Mouse (Mus musculus) hindbrain, embryonic 12.5 days (tissue): ENCODE measurements around the gene Gfm2. TPM values are rescaled to one million over a fixed set of nuclear protein-coding genes. Genes with fewer than 3 reads are reported as not detected.

Experiments
- ATAC-seq: fragments of 200-750 bp; cut with Nextera tagmentation; 2 replicates; pipeline ENCODE4 v1.8.0; 2017; ENCODE audit warnings: moderate TSS enrichment; ENCODE audit not compliant: low FRiP score
- H3K27ac ChIP-seq: fragments of 300-500 bp; sonication (generic); 2 replicates; pipeline ENCODE4 v1.5.1; 2016; ENCODE audit warnings: mild to moderate bottlenecking
- H3K27me3 ChIP-seq: fragments of 300-500 bp; sonication (generic); 2 replicates; pipeline ENCODE4 v1.6.1; 2016; ENCODE audit warnings: mild to moderate bottlenecking
- H3K36me3 ChIP-seq: fragments of 300-500 bp; sonication (generic); 2 replicates; pipeline ENCODE4 v1.6.1; 2016; ENCODE audit warnings: mild to moderate bottlenecking
- H3K4me1 ChIP-seq: fragments of 300-500 bp; sonication (generic); 2 replicates; pipeline ENCODE4 v1.6.1; 2016
- H3K4me2 ChIP-seq: fragments of 300-500 bp; sonication (generic); replicated peaks from 2 replicates; pipeline ENCODE4 v1.6.1; 2016; ENCODE audit warnings: mild to moderate bottlenecking
- H3K4me3 ChIP-seq: fragments of 300-500 bp; sonication (generic); 2 replicates; pipeline ENCODE4 v1.5.1; 2016; ENCODE audit warnings: mild to moderate bottlenecking
- H3K9ac ChIP-seq: fragments of 300-500 bp; sonication (generic); 2 replicates; pipeline ENCODE4 v1.6.1; 2016; ENCODE audit warnings: mild to moderate bottlenecking, moderate library complexity
- H3K9me3 ChIP-seq: fragments of 300-500 bp; sonication (generic); replicated peaks from 2 replicates; pipeline ENCODE4 v1.6.1; 2016; ENCODE audit warnings: mild to moderate bottlenecking
- WGBS: fragments of 180-500 bp; shearing (Covaris S2); methylation state at CpG from one replicate; pipeline ENCODE4 v1.1.7; 2016; 5-methylcytosine and 5-hydroxymethylcytosine counted together
- polyA plus RNA-seq: library from polyadenylated mRNA; unstranded; fragments of >200 nt; fragmentation: Nextera tagmentation; extraction: Ambion mirVana; gene quantifications from 2 replicates; pipeline ENCODE4 v1.2.1, GENCODE M21; 2016

Gene Gfm2
- polyA plus RNA-seq, 1 experiment from 2014 or later = 36.4 TPM

- no peaks in the 10 kb centered on the region for H3K27me3 ChIP-seq
- H3K9ac ChIP-seq = no peak overlapping the region
- H3K36me3 ChIP-seq = no peaks in the 10 kb centered on the region
- no peak for ATAC-seq
- 61% methylated on average over 12 of the region's 12 CpGs for WGBS
- no peak overlapping the region for H3K4me3 ChIP-seq
- H3K9me3 ChIP-seq = no peaks in the 10 kb centered on the region
- H3K4me2 ChIP-seq = no peak overlapping the region
- no peak overlapping the region for H3K27ac ChIP-seq
- 0 out of 2 replicates have a peak, but pooled peaks cover 3% of the 10 kb centered on the region for H3K4me1 ChIP-seq
Observed at GRCm38 (mm10) chr13:97196186-97196924, 58.6 kb downstream of the Gfm2 start.

DNA sequence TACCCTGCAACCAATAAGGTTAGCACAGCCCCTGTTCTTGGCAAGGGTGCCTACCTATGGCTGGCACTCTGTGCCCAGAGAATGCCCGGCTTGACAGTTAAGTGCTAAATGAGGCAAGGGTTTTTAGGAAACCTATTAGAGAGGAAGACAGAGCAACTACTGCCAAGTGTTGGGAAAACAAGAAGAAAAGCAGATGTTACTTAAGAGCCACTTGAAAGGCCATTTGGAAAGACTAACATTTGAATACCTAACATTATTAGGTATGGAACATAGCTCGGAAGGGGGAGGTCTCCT is 59.1 kb downstream of the Gfm2 start:
- H3K36me3 ChIP-seq = no peaks in the 10 kb centered on the region
- H3K27me3 ChIP-seq = no peaks in the 10 kb centered on the region
- no peaks in the 10 kb centered on the region for H3K9me3 ChIP-seq
- no peak for ATAC-seq
- no peak overlapping the region for H3K4me3 ChIP-seq
- WGBS = 89% methylated on average over 2 of the region's 2 CpGs
- 0 out of 2 replicates have a peak, but pooled peaks cover 3% of the 10 kb centered on the region for H3K4me1 ChIP-seq
- no peak overlapping the region for H3K27ac ChIP-seq
- no peak overlapping the region for H3K4me2 ChIP-seq
- H3K9ac ChIP-seq = no peak overlapping the region

DNA sequence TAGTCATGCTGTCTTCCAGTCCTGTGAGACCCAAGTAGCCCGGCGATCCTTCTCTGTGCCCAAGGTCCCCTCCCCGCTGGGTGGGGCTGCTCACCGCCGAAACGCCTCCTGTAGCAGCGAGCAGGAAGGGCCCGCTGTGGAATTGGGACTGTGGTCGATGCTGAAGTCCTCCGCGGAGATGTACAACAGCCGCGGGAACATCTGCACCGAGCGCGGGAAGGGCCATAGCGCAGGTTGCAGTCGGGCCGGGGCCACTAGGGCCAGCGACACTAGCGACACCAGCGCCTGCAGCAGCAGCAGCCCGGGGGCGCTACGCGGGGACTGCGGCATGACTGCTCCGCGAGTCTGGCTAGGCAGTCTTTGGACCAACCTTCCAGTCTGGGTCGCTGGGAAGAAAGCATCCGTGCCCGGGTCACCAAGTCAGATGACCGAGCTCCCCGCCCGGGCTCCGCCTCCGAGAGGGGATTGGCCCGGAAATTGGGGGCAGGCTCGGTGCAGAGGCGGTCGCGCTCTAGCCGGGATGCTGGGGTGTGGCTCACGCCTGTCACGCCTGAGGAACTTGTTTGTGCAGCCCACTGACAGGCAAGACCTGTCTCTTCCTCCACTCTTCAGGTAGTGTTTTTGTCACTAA is 60.3 kb downstream of the Gfm2 start, which contains the start of gene Hexb:
Gene Hexb (minus strand): TSS at position 426 of the 631 bp plus-strand sequence.
- Histone ChIP-seq H3K9ac (peak within 1 kb of the TSS; percentile 71), H3K27ac (no peak within 1 kb of the TSS; the same call in 1 of the 2 replicates), H3K9me3 (no peaks in the 10 kb centered on the region), H3K4me3 (peak within 1 kb of the TSS; percentile 61), H3K4me1 (0 out of 2 replicates have a peak, but pooled peaks cover 3% of the 10 kb centered on the region), H3K27me3 (no peaks in the 10 kb centered on the region), H3K36me3 (no peaks in the 10 kb centered on the region), H3K4me2 (peak within 1 kb of the TSS; percentile 95)
- ATAC-seq = peak; percentile 93
- under 1% methylated on average over 45 of the region's 45 CpGs for WGBS

DNA sequence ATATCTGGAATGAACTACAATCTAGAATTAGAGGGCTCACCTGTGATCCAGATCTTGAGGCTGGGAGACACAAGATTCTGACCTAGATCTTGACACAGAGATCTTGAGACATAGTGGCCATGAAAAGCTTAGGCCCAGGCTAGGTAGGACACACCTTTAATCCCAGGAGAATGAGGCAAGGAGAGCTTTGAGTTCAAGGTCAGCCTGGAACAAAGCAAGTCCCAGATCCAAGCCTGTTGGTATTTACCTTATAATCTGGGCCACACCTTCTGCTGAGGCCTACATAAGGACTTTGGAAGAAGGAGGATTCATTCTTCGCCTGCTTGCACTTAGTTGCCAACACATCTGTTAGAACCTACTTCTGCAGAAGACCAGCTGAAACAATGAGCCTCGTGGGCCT is 61.4 kb downstream of the Gfm2 start:
- 83% methylated on average over 2 of the region's 2 CpGs for WGBS
- ATAC-seq = no peak
- H3K36me3 ChIP-seq = no peaks in the 10 kb centered on the region
- H3K4me3 ChIP-seq = no peak overlapping the region
- 0 out of 2 replicates have a peak, but pooled peaks cover 3% of the 10 kb centered on the region for H3K4me1 ChIP-seq
- H3K9ac ChIP-seq = no peak overlapping the region
- no peaks in the 10 kb centered on the region for H3K9me3 ChIP-seq
- H3K4me2 ChIP-seq = no peak overlapping the region
- no peak overlapping the region for H3K27ac ChIP-seq
- no peaks in the 10 kb centered on the region for H3K27me3 ChIP-seq

DNA sequence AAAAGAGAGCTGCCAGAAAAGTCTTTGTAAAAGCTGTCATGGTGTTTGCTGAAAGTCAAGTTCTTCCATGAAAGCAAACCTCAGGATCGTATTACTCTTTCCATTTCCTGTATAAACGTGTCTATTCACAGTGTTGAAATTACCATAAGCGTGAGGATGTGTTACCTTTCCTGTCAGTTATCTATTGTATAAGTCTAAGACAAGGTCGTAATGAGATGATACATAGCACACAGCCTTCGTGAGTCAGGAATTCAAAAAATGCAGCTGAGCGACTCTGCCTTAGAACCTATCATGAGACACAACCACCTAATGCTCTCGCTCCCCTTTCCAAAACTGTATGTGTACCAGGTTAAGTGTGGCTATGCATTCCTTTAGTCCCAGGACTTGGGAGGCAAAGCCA is 63.3 kb downstream of the Gfm2 start:
- no peak overlapping the region for H3K27ac ChIP-seq
- no peak overlapping the region for H3K9ac ChIP-seq
- no peaks in the 10 kb centered on the region for H3K36me3 ChIP-seq
- 68% methylated on average over 7 of the region's 7 CpGs for WGBS
- H3K4me3 ChIP-seq = no peak overlapping the region
- 0 out of 2 replicates have a peak, but pooled peaks cover 3% of the 10 kb centered on the region for H3K4me1 ChIP-seq
- H3K9me3 ChIP-seq = no peaks in the 10 kb centered on the region
- no peak for ATAC-seq
- no peak overlapping the region for H3K4me2 ChIP-seq
- no peaks in the 10 kb centered on the region for H3K27me3 ChIP-seq

DNA sequence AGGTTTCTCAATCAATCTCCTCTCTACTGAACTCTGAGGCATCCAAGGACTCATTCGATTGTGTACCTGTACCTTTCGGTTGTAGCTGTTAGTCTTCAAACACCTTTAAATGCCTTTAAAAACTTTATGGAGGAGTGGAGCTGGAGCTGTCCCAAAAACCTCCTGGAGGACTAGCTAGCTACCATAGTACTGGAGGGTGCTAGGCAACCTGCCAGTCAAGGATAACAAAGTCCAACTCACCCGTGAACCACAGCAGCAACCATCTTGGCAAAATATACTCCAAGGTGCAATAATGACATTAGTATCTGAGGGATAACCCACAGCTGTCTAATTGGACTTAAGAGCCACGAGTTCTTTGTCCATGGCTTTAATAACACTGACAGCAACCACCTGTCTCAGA is 64.2 kb downstream of the Gfm2 start:
- H3K4me1 ChIP-seq = 0 out of 2 replicates have a peak, but pooled peaks cover 3% of the 10 kb centered on the region
- WGBS = 86% methylated on average over 4 of the region's 4 CpGs
- no peaks in the 10 kb centered on the region for H3K27me3 ChIP-seq
- ATAC-seq = no peak
- H3K9ac ChIP-seq = no peak overlapping the region
- no peaks in the 10 kb centered on the region for H3K9me3 ChIP-seq
- H3K36me3 ChIP-seq = no peaks in the 10 kb centered on the region
- H3K4me3 ChIP-seq = no peak overlapping the region
- no peak overlapping the region for H3K4me2 ChIP-seq
- no peak overlapping the region for H3K27ac ChIP-seq

DNA sequence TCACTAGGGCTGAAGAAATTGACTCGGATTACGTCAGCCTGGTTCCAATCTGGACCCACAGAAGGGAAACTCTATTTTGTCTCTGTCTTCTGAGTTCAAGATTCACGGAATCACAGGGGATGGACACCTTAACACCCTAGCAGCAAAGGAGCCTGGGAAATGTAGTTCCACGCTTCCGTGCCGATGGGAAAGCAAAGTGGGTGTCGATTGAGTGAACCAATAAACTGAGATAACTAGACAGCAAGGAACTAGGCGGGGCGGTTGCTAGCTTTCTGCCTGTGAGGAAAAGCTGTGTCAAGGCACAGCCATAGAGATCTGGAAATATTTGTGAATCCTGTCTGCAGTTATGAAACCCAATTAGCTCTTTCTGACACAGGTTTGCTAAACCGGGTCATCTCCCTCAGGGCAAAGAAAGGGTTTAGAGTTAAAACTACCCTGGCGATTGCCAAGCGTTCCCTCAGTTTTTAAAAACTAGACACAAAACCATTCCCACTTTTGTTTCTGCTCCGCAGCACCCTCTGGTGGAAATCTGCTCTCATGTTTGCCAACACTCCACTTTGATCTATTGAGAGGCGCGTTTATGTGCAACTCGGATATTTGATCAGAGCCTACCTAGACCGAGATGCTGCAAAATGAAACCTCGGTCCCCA is 67.4 kb downstream of the Gfm2 start:
- Histone ChIP-seq H3K27me3 (peaks cover 3% of the 10 kb centered on the region; the same call in 1 of the 2 replicates), H3K9ac (peak overlapping the region; percentile 32; the same call in 1 of the 2 replicates), H3K4me3 (peak overlapping the region; percentile 27), H3K9me3 (no peaks in the 10 kb centered on the region), H3K4me2 (peak overlapping the region; percentile 59), H3K4me1 (no peaks in the 10 kb centered on the region), H3K36me3 (no peaks in the 10 kb centered on the region), H3K27ac (no peak overlapping the region)
- ATAC-seq = peak; percentile 64; the same call in 1 of the 2 replicates
- WGBS = 17% methylated on average over 18 of the region's 18 CpGs

DNA sequence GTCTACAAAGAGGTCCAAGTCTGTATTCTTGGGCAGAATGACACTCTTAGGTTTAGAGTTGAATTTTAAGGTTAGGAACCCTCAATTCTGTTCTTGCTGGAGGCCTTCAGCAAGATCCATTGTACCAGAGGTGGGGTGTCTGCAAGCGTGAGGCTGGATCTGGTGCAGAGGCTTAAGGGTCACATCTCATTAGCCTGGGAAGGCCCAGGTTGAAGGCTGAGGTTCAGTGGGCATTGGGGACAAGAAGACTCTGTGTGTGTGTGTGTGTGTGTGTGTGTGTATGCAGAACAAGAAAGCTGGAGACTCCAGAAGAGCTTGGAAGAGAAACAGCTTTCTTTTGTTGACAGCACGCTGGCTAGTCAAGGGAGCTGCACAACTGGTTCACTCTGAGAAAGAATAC is 68.3 kb downstream of the Gfm2 start:
- Histone ChIP-seq H3K4me2 (no peak overlapping the region), H3K9me3 (no peaks in the 10 kb centered on the region), H3K9ac (no peak overlapping the region), H3K36me3 (no peaks in the 10 kb centered on the region), H3K4me3 (no peak overlapping the region), H3K4me1 (no peaks in the 10 kb centered on the region), H3K27ac (no peak overlapping the region), H3K27me3 (peaks cover 3% of the 10 kb centered on the region; the same call in 1 of the 2 replicates)
- no peak for ATAC-seq
- 85% methylated on average over 2 of the region's 2 CpGs for WGBS

DNA sequence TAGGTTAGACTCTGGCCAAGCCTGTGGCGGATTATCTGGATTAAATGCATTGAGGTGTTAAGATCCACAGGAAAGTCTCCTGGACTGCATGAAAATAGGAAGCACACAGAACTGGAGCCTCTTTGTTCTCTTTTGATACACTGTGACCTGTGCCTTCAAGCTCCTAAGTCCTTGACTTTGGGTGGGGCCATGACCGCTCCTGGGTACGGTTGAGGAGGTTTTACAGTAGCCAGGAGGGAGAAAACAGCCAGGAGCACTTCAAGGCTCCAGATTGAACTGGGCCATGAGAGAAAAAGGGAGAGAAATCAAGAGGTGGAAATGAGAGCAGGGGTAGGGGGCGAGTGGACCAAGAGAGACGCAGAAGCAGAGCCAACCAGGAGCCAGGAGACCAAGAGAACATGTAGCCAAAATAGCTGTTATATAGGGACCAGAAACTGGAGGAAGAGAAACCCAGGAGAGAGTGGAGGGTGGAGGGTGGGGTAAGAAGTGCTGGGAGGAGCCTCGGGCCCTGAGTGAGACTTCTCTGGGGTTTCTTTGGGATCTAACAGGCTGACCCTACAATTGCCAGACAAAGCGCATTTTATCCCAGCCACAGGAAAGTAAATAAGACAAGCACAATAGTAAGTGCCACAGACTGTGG is 69.9 kb downstream of the Gfm2 start:
- Histone ChIP-seq H3K4me3 (no peak overlapping the region), H3K27ac (no peak overlapping the region), H3K36me3 (no peaks in the 10 kb centered on the region), H3K4me1 (no peaks in the 10 kb centered on the region), H3K27me3 (peaks cover 3% of the 10 kb centered on the region; the same call in 1 of the 2 replicates), H3K9me3 (no peaks in the 10 kb centered on the region), H3K9ac (no peak overlapping the region), H3K4me2 (no peak overlapping the region)
- 84% methylated on average over 7 of the region's 7 CpGs for WGBS
- no peak for ATAC-seq

GRCm38 (mm10) chr13:97208112-97208478 is 70.4 kb downstream of the Gfm2 start:
- Histone ChIP-seq H3K4me2 (no peak overlapping the region), H3K9me3 (no peaks in the 10 kb centered on the region), H3K4me1 (no peaks in the 10 kb centered on the region), H3K27me3 (peaks cover 3% of the 10 kb centered on the region; the same call in 1 of the 2 replicates), H3K36me3 (no peaks in the 10 kb centered on the region), H3K9ac (no peak overlapping the region), H3K4me3 (no peak overlapping the region), H3K27ac (no peak overlapping the region)
- 49% methylated on average over 7 of the region's 7 CpGs for WGBS
- ATAC-seq = no peak

GRCm38 (mm10) chr13:97208500-97209010 is 70.8 kb downstream of the Gfm2 start:
- no peak for ATAC-seq
- Histone ChIP-seq H3K27ac (no peak overlapping the region), H3K36me3 (no peaks in the 10 kb centered on the region), H3K4me3 (no peak overlapping the region), H3K4me2 (no peak overlapping the region), H3K27me3 (peaks cover 3% of the 10 kb centered on the region; the same call in 1 of the 2 replicates), H3K9me3 (no peaks in the 10 kb centered on the region), H3K9ac (no peak overlapping the region), H3K4me1 (no peaks in the 10 kb centered on the region)
- 73% methylated on average over 3 of the region's 3 CpGs for WGBS
